Mouse (Mus musculus) brain, embryonic 14.5 days (tissue): ENCODE data around the gene Rexo4.

Source experiments
- CTCF ChIP-seq: fragments of 200-500 bp; IDR thresholded peaks from 2 replicates; pipeline ENCODE4 v1.5.1; 2012; ENCODE audit warnings: inconsistent platforms, mild to moderate bottlenecking, moderate library complexity, borderline replicate concordance; ENCODE audit not compliant: insufficient read depth, insufficient read length; ENCODE audit errors: extremely low read depth
- POLR2A ChIP-seq: fragments of 200-500 bp; IDR thresholded peaks from 2 replicates; pipeline ENCODE4 v1.6.1; 2012; ENCODE audit warnings: mild to moderate bottlenecking, inconsistent platforms, borderline replicate concordance; ENCODE audit not compliant: poor library complexity, insufficient read depth, insufficient read length, severe bottlenecking; ENCODE audit errors: extremely low read depth

DNA sequence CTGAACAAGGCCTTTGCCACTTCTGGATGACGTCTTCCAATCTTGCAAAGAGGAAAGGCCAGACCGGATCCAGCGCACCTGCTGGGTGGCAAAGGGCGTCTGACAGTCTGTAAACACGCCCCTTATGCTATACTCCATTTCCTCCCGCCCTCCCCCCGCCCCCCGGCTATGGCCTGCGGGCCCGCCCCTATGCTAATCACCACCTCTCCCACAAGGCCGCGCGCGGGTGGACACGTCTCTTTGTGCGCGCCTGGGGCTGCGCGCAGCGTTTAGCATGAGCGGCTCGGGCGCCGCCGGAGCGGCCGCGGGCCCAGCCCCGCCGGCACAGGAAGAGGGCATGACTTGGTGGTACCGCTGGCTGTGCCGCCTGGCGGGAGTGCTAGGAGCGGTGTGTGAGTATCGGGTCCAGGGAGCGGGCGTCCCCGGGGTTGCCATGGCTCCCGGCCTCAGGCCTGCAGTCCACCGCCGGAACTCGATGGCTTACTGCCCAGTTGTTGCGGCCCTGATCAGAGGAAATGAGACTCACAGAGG is 45.6 kb upstream of the Rexo4 start, which contains the start of gene Cacfd1:
- TF ChIP-seq POLR2A = peak; percentile 98
- TF ChIP-seq CTCF = no peak
